Mouse (Mus musculus): Measurements from ENCODE around the gene Gm9758. TPM values are rescaled to one million over a fixed set of nuclear protein-coding genes. Genes with fewer than 3 reads are reported as not detected.
"Not testable (repeated sequence)": the region's sequence is repeated elsewhere in the genome, so short reads cannot be mapped to it uniquely, and the experiment has no call there.

Gm9758 gene
- not detected for total RNA-seq (2021)
- long read RNA-seq, experiment 1 = 0 reads
- long read RNA-seq, experiment 2 = 0 reads

- intact Hi-C loops (cut with DNase I); DNase-seq (ENCODE audit: low spot score in 2 of 2): not testable (repeated sequence)
These were observed at the start of gene Gm9758 for GRCm38 (mm10) chr5:14914799-14915198. Gene Gm9758, minus strand, starts transcription at chr5:14914899.

GRCm38 (mm10) chr5:14963821-14964220, 49.1 kb upstream of the Gm9758 start:
- DNase-seq (ENCODE audit: low spot score in 2 of 2) = peak in 1 of 2 experiments; percentile 19

GRCm38 (mm10) chr5:14961502-14961901, 46.8 kb upstream of the Gm9758 start:
- intact Hi-C loops (cut with DNase I); DNase-seq (ENCODE audit: low spot score in 2 of 2): not testable (repeated sequence)

More at GRCm38 (mm10) chr5:14963821-14964220, 49.1 kb upstream of the Gm9758 start:
- intact Hi-C loops (cut with DNase I) = not testable (repeated sequence)

- intact Hi-C loops (cut with DNase I); DNase-seq (ENCODE audit: low spot score in 2 of 2): not testable (repeated sequence)
These were observed 41.4 kb upstream of the Gm9758 start for GRCm38 (mm10) chr5:14955928-14956706.

GRCm38 (mm10) chr5:14953587-14953986, 38.9 kb upstream of the Gm9758 start:
- intact Hi-C loops (cut with DNase I); DNase-seq (ENCODE audit: low spot score in 2 of 2): not testable (repeated sequence)

GRCm38 (mm10) chr5:14952749-14953148, 38.0 kb upstream of the Gm9758 start:
- DNase-seq (ENCODE audit: low spot score in 2 of 2); intact Hi-C loops (cut with DNase I): not testable (repeated sequence)

- DNase-seq (ENCODE audit: low spot score in 2 of 2); intact Hi-C loops (cut with DNase I): not testable (repeated sequence)
These were observed 37.1 kb upstream of the Gm9758 start for GRCm38 (mm10) chr5:14951822-14952221.

- intact Hi-C loops (cut with DNase I) = not testable (repeated sequence)
- peak; percentile 46 to 71 for DNase-seq (ENCODE audit: low spot score in 2 of 2)
These were observed 32.9 kb upstream of the Gm9758 start for GRCm38 (mm10) chr5:14947482-14948198.

- intact Hi-C loops (cut with DNase I); DNase-seq (ENCODE audit: low spot score in 2 of 2): not testable (repeated sequence)
These were observed 30.8 kb upstream of the Gm9758 start for GRCm38 (mm10) chr5:14945524-14945923.

- intact Hi-C loops (cut with DNase I); DNase-seq (ENCODE audit: low spot score in 2 of 2): not testable (repeated sequence)
These were observed 26.3 kb upstream of the Gm9758 start for GRCm38 (mm10) chr5:14941043-14941442.

GRCm38 (mm10) chr5:14938329-14938728, 23.6 kb upstream of the Gm9758 start, which contains the start of gene Speer4e:
Gene Speer4e, minus strand, starts transcription at chr5:14938429.
- DNase-seq (ENCODE audit: low spot score in 2 of 2); intact Hi-C loops (cut with DNase I): not testable (repeated sequence)

- DNase-seq (ENCODE audit: low spot score in 2 of 2); intact Hi-C loops (cut with DNase I): not testable (repeated sequence)
These were observed 19.0 kb upstream of the Gm9758 start for GRCm38 (mm10) chr5:14933721-14934120.

- DNase-seq (ENCODE audit: low spot score in 2 of 2); intact Hi-C loops (cut with DNase I): not testable (repeated sequence)
These were observed 12.3 kb upstream of the Gm9758 start for GRCm38 (mm10) chr5:14927047-14927446.

GRCm38 (mm10) chr5:14914361-14914760, 338 bp downstream of the Gm9758 start:
- intact Hi-C loops (cut with DNase I); DNase-seq (ENCODE audit: low spot score in 2 of 2): not testable (repeated sequence)

GRCm38 (mm10) chr5:14903539-14903938, 11.2 kb downstream of the Gm9758 start:
- intact Hi-C loops (cut with DNase I); DNase-seq (ENCODE audit: low spot score in 2 of 2): not testable (repeated sequence)

GRCm38 (mm10) chr5:14892242-14892641, 22.5 kb downstream of the Gm9758 start:
- no peak for DNase-seq (ENCODE audit: low spot score in 2 of 2)
- intact Hi-C loops (cut with DNase I) = no loop called here

- intact Hi-C loops (cut with DNase I) = not testable (repeated sequence)
These were observed 29.4 kb downstream of the Gm9758 start for GRCm38 (mm10) chr5:14885291-14885690.

More at GRCm38 (mm10) chr5:14885291-14885690, 29.4 kb downstream of the Gm9758 start:
- DNase-seq (ENCODE audit: low spot score in 2 of 2) = not testable (repeated sequence)
